Mouse (Mus musculus): ENCODE data around the gene Pla2g4a. TPM values are rescaled to one million over a fixed set of nuclear protein-coding genes. Genes with fewer than 3 reads are reported as not detected.

Gene Pla2g4a
- total and polyA plus RNA-seq, 2 experiments from 2014 or later = 0.98 to 1.0 TPM

DNA sequence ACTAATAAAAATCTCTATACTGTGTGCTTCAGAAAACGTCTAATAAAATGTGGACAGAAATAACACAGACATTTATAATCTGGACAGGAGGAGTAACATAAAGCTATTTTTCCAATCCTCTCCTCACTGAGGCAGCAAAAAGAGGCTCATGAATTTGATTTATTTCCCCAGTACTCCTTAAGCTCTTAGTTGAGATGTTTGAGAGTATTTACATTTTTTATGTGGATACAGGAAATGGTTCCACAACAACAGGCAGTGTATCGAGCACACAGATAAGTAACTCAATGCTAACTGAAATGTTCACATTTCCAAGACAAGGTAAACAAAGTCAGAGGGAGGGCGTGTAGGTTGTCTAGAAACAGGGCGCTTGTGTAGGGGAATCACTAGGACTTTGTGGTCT, 48.1 kb downstream of the Pla2g4a start:
- no peak for DNase-seq
- Histone ChIP-seq H3K4me2 (ENCODE audit: low read depth) (no peak overlapping the region), H3K27me3 (ENCODE audit: insufficient read depth, low read length) (no peaks in the 10 kb centered on the region), H3K36me3 (ENCODE audit: insufficient read depth) (no peaks in the 10 kb centered on the region), H3K4me1 (ENCODE audit: insufficient read depth) (no peaks in the 10 kb centered on the region), H3K9me3 (ENCODE audit: low read length) (no peaks in the 10 kb centered on the region), H3K9ac (no peak overlapping the region), H3K4me3 (ENCODE audit: low read depth, low read length) (no peak overlapping the region), H3K27ac (ENCODE audit: low read depth, low read length) (no peak overlapping the region)
- WGBS = 89% methylated on average over 4 of the region's 4 CpGs
- TF ChIP-seq CTCF (IDR thresholded peaks at IDR 0.05; ENCODE audit: low read depth) = no peak
- no peak for ATAC-seq

DNA sequence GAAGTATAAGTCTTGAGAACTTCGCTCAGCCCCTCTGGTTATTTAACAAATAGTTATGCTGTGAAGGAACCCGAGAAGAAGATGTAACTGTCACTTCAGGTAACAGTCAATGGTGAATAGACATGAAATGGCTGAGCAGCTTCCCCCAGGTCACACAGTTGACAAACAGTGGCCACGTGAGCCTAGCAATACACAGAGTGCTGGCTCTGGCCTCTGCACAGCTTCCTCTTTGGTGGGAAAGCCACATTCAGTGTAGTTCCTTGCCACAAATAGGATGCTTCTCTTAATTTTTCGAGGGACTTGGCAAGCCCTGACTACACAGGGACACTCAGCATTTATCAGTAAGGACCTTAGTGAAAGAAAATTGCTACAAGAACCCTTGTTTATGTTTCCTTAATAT, 50.0 kb downstream of the Pla2g4a start:
- no peak for TF ChIP-seq CTCF (IDR thresholded peaks at IDR 0.05; ENCODE audit: low read depth)
- ATAC-seq = no peak
- H3K9me3 ChIP-seq (ENCODE audit: low read length) = no peaks in the 10 kb centered on the region
- H3K9ac ChIP-seq = no peak overlapping the region
- H3K27ac ChIP-seq (ENCODE audit: low read depth, low read length) = no peak overlapping the region
- no peaks in the 10 kb centered on the region for H3K27me3 ChIP-seq (ENCODE audit: insufficient read depth, low read length)
- 85% methylated on average over 4 of the region's 4 CpGs for WGBS
- no peak for DNase-seq
- no peak overlapping the region for H3K4me3 ChIP-seq (ENCODE audit: low read depth, low read length)
- no peak overlapping the region for H3K4me2 ChIP-seq (ENCODE audit: low read depth)
- no peaks in the 10 kb centered on the region for H3K4me1 ChIP-seq (ENCODE audit: insufficient read depth)
- H3K36me3 ChIP-seq (ENCODE audit: insufficient read depth) = no peaks in the 10 kb centered on the region

DNA sequence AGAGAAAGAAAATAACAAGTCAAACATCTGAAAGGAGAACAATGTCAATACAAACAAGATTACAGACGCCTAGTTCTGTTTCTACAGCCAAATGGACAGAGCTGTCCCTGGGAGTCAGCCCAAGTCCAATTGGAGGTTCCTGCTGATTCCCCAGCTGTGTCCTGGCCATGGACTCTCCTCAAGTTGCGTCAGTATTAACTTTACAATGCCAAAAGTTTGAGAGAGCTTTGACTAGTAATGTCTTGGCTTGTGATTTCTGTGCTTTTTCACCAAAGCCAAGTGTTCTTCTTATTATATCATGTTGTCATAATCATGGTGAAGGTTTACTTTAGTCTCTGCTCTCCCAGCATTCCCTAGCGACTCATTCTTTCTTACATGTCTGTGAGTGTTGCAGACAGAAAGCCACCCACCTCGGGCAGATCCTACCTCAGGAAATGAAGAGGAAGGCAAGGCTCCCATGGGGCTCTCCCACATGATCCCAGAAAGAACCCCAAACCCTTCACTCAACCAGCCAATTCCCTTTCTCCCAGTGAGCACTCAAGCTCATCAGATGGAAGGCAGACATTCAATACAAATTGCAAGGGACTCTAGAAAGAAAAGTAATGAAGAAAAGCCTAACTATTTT, 63.0 kb downstream of the Pla2g4a start:
- Histone ChIP-seq H3K36me3 (ENCODE audit: insufficient read depth) (no peaks in the 10 kb centered on the region), H3K27me3 (ENCODE audit: insufficient read depth, low read length) (no peaks in the 10 kb centered on the region), H3K9me3 (ENCODE audit: low read length) (no peaks in the 10 kb centered on the region), H3K4me1 (ENCODE audit: insufficient read depth) (no peaks in the 10 kb centered on the region), H3K4me2 (ENCODE audit: low read depth) (no peak overlapping the region), H3K9ac (no peak overlapping the region), H3K4me3 (ENCODE audit: low read depth, low read length) (no peak overlapping the region), H3K27ac (ENCODE audit: low read depth, low read length) (no peak overlapping the region)
- WGBS = 80% methylated on average over 4 of the region's 4 CpGs
- no peak for ATAC-seq
- no peak for DNase-seq
- no peak for TF ChIP-seq CTCF (IDR thresholded peaks at IDR 0.05; ENCODE audit: low read depth)

DNA sequence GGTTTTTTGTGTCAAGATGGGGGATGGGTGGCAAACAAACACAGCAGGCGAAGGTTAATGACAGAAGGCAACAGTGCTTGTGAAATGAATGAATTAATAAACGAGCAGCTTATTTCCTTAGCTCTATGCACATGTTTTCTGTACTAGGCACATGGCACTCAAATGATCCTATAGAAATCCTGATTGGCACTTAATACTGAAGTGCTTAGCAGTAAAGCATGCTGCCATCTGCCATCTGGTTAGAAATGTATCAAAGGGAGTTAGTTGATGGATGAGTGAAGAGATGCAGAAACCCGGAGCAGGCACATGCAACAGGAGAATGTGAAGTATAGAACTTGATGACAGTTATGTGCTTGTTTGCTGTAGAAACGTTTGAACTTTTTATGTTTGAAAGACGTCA, 64.5 kb downstream of the Pla2g4a start:
- no peaks in the 10 kb centered on the region for H3K36me3 ChIP-seq (ENCODE audit: insufficient read depth)
- WGBS = 31% methylated on average over 5 of the region's 5 CpGs
- H3K4me3 ChIP-seq (ENCODE audit: low read depth, low read length) = no peak overlapping the region
- no peak overlapping the region for H3K9ac ChIP-seq
- H3K9me3 ChIP-seq (ENCODE audit: low read length) = no peaks in the 10 kb centered on the region
- peak; percentile 45 for ATAC-seq
- no peaks in the 10 kb centered on the region for H3K4me1 ChIP-seq (ENCODE audit: insufficient read depth)
- DNase-seq = peak; percentile 5
- no peak for TF ChIP-seq CTCF (IDR thresholded peaks at IDR 0.05; ENCODE audit: low read depth)
- H3K4me2 ChIP-seq (ENCODE audit: low read depth) = no peak overlapping the region
- no peaks in the 10 kb centered on the region for H3K27me3 ChIP-seq (ENCODE audit: insufficient read depth, low read length)
- H3K27ac ChIP-seq (ENCODE audit: low read depth, low read length) = no peak overlapping the region

DNA sequence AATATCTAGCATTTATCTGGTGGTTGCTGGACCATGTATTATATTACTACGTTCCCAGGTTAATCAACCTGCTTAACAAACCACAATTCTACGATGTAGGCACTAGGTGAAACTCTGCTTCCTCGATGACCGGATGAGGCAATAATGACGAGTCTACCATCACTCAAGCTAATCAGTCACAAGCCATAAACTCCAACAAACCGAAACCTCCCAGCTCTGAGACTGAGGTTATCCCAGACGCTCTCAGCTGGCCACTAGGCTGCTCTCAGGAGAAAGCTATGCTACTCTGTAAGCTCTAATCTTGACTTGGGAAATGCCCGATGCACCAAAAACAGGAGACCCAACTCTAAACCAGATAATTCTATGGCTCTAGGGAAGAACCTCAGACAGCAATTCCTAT, 66.2 kb downstream of the Pla2g4a start:
- Histone ChIP-seq H3K9me3 (ENCODE audit: low read length) (no peaks in the 10 kb centered on the region), H3K9ac (no peak overlapping the region), H3K4me2 (ENCODE audit: low read depth) (no peak overlapping the region), H3K4me3 (ENCODE audit: low read depth, low read length) (no peak overlapping the region), H3K27ac (ENCODE audit: low read depth, low read length) (no peak overlapping the region), H3K36me3 (ENCODE audit: insufficient read depth) (no peaks in the 10 kb centered on the region), H3K27me3 (ENCODE audit: insufficient read depth, low read length) (no peaks in the 10 kb centered on the region), H3K4me1 (ENCODE audit: insufficient read depth) (no peaks in the 10 kb centered on the region)
- no peak for TF ChIP-seq CTCF (IDR thresholded peaks at IDR 0.05; ENCODE audit: low read depth)
- 94% methylated on average over 8 of the region's 8 CpGs for WGBS
- ATAC-seq = no peak
- no peak for DNase-seq

DNA sequence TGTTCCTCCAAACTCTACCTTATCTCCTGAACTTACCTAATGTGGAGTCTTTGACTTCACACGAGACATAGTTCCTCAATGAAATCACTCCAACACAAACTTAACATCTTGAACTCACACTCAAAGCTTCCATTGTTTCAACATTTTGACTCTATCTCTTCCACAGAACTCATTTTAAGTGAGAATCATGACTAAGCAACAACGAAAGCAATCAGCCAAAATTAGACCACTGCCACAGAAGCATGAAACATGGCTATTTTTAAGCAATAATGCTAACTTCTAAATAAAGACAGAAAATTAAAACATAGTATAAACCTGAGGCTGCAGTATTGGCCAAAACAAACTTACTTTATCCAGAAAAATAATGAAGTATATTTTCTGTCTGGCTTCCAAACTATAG, 67.2 kb downstream of the Pla2g4a start:
- WGBS = 82% methylated on average over 2 of the region's 2 CpGs
- ATAC-seq = no peak

DNA sequence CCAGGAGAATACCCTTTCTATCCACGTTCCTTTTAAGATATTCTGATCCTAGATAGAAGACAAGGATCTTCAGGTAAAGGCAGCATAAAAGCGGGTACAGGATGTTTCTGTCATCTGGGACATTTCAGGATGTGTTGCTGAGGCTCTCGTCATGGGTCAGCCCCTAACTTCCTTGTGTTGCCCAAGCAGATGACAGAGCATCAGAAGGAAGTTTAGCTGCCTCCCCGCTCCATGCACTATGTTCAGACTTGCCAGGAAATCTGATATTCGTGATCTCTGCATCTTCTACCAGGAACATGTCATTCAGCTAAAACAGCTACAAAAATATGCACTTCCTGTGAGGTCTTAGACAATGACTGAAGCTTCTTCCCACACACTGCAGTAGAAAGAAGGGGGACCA, 70.0 kb downstream of the Pla2g4a start:
- H3K9ac ChIP-seq = no peak overlapping the region
- no peak for DNase-seq
- 81% methylated on average over 5 of the region's 5 CpGs for whole genome bisulfite sequencing
- ATAC-seq = no peak
- no peaks in the 10 kb centered on the region for H3K27me3 ChIP-seq (ENCODE audit: insufficient read depth, low read length)
- TF ChIP-seq CTCF (IDR thresholded peaks at IDR 0.05; ENCODE audit: low read depth) = no peak
- no peak overlapping the region for H3K4me2 ChIP-seq (ENCODE audit: low read depth)
- no peaks in the 10 kb centered on the region for H3K36me3 ChIP-seq (ENCODE audit: insufficient read depth)
- no peaks in the 10 kb centered on the region for H3K4me1 ChIP-seq (ENCODE audit: insufficient read depth)
- no peak overlapping the region for H3K27ac ChIP-seq (ENCODE audit: low read depth, low read length)
- no peaks in the 10 kb centered on the region for H3K9me3 ChIP-seq (ENCODE audit: low read length)
- H3K4me3 ChIP-seq (ENCODE audit: low read depth, low read length) = no peak overlapping the region

More for the DNA sequence above, 67.2 kb downstream of the Pla2g4a start:
- no peak for TF ChIP-seq CTCF (IDR thresholded peaks at IDR 0.05; ENCODE audit: low read depth)
- Histone ChIP-seq H3K4me2 (ENCODE audit: low read depth) (no peak overlapping the region), H3K4me1 (ENCODE audit: insufficient read depth) (no peaks in the 10 kb centered on the region), H3K27ac (ENCODE audit: low read depth, low read length) (no peak overlapping the region), H3K4me3 (ENCODE audit: low read depth, low read length) (no peak overlapping the region), H3K27me3 (ENCODE audit: insufficient read depth, low read length) (no peaks in the 10 kb centered on the region), H3K9ac (no peak overlapping the region), H3K9me3 (ENCODE audit: low read length) (no peaks in the 10 kb centered on the region), H3K36me3 (ENCODE audit: insufficient read depth) (no peaks in the 10 kb centered on the region)
- no peak for DNase-seq
